Mouse (Mus musculus) lung, embryonic 16.5 days (tissue): Measurements from ENCODE around the gene Arnt2. TPM values are rescaled to one million over a fixed set of nuclear protein-coding genes. Genes with fewer than 3 reads are reported as not detected.

Experiments
- ATAC-seq: fragments of 200-750 bp; cut with Nextera tagmentation; 2 replicates; pipeline ENCODE4 v1.8.0; 2017; ENCODE audit warnings: low read depth, mild to moderate bottlenecking, moderate library complexity
- H3K27ac ChIP-seq: fragments of 300-500 bp; sonication (generic); 2 replicates; pipeline ENCODE4 v1.5.1; 2014; ENCODE audit warnings: mild to moderate bottlenecking, control low read depth, low read length
- H3K27me3 ChIP-seq: fragments of 300-500 bp; sonication (generic); 2 replicates; pipeline ENCODE4 v1.6.1; 2014; ENCODE audit warnings: low read depth, low read length, mixed read lengths; ENCODE audit not compliant: control insufficient read depth, insufficient read depth
- H3K36me3 ChIP-seq: fragments of 300-500 bp; sonication (generic); 2 replicates; pipeline ENCODE4 v1.6.1; 2014; ENCODE audit warnings: low read length; ENCODE audit not compliant: control insufficient read depth, insufficient read depth
- H3K4me1 ChIP-seq: fragments of 300-500 bp; sonication (generic); replicated peaks from 2 replicates; pipeline ENCODE4 v1.6.1; 2014; ENCODE audit warnings: low read length, mixed read lengths; ENCODE audit not compliant: control insufficient read depth, insufficient read depth
- H3K4me2 ChIP-seq: fragments of 300-500 bp; sonication (generic); 2 replicates; pipeline ENCODE4 v1.6.1; 2014; ENCODE audit warnings: low read depth, low read length, control low read depth
- H3K4me3 ChIP-seq: fragments of 300-500 bp; sonication (generic); 2 replicates; pipeline ENCODE4 v1.5.1; 2014; ENCODE audit warnings: mild to moderate bottlenecking, low read length, control low read depth
- H3K9ac ChIP-seq: fragments of 300-500 bp; sonication (generic); 2 replicates; pipeline ENCODE4 v1.6.1; 2014; ENCODE audit warnings: low read length, control low read depth
- H3K9me3 ChIP-seq: fragments of 300-500 bp; sonication (generic); 2 replicates; pipeline ENCODE4 v1.6.1; 2016; ENCODE audit warnings: low read length; ENCODE audit not compliant: control insufficient read depth
- WGBS: fragments of 180-500 bp; shearing (Covaris S2); extraction: QIAGEN DNeasy Blood & Tissue Kit; methylation state at CpG from one replicate; pipeline ENCODE4 v1.1.7; 2014; 5-methylcytosine and 5-hydroxymethylcytosine counted together
- polyA plus RNA-seq: library from polyadenylated mRNA; unstranded; fragments of >200 nt; fragmentation: Nextera tagmentation; extraction: Ambion mirVana; gene quantifications from 2 replicates; pipeline ENCODE4 v1.2.1, GENCODE M21; 2015

Gene Arnt2
- polyA plus RNA-seq, 1 experiment from 2014 or later: 7.3 TPM

GRCm38 (mm10) chr7:84254311-84254710, 155.7 kb downstream of the Arnt2 start:
- no peaks in the 10 kb centered on the region for H3K36me3 ChIP-seq
- H3K27me3 ChIP-seq: no peaks in the 10 kb centered on the region
- H3K27ac ChIP-seq: peak overlapping the region; percentile 36
- no peak overlapping the region for H3K9ac ChIP-seq
- WGBS: 35% methylated on average over 3 of the region's 3 CpGs
- no peaks in the 10 kb centered on the region for H3K9me3 ChIP-seq
- peaks cover 15% of the 10 kb centered on the region for H3K4me1 ChIP-seq
- ATAC-seq: peak; percentile 82
- H3K4me3 ChIP-seq: no peak overlapping the region
- no peak overlapping the region for H3K4me2 ChIP-seq

GRCm38 (mm10) chr7:84251667-84252066, 158.3 kb downstream of the Arnt2 start:
- no peak for ATAC-seq
- Histone ChIP-seq H3K4me1 (peaks cover 33% of the 10 kb centered on the region), H3K4me3 (no peak overlapping the region), H3K36me3 (no peaks in the 10 kb centered on the region), H3K27ac (no peak overlapping the region), H3K27me3 (no peaks in the 10 kb centered on the region), H3K9me3 (no peaks in the 10 kb centered on the region), H3K9ac (no peak overlapping the region), H3K4me2 (no peak overlapping the region)
- 87% methylated on average over 2 of the region's 2 CpGs for WGBS

- Histone ChIP-seq H3K4me1 (peaks cover 26% of the 10 kb centered on the region), H3K4me2 (no peak overlapping the region), H3K27me3 (no peaks in the 10 kb centered on the region), H3K9ac (no peak overlapping the region), H3K9me3 (no peaks in the 10 kb centered on the region), H3K4me3 (no peak overlapping the region), H3K27ac (no peak overlapping the region), H3K36me3 (no peaks in the 10 kb centered on the region)
- ATAC-seq: no peak
- WGBS: 98% methylated on average over 2 of the region's 2 CpGs
These were observed 159.2 kb downstream of the Arnt2 start for GRCm38 (mm10) chr7:84250736-84251135.

GRCm38 (mm10) chr7:84249951-84250350, 160.0 kb downstream of the Arnt2 start:
- Histone ChIP-seq H3K36me3 (no peaks in the 10 kb centered on the region), H3K27me3 (no peaks in the 10 kb centered on the region), H3K9ac (no peak overlapping the region), H3K4me2 (no peak overlapping the region), H3K4me1 (peaks cover 26% of the 10 kb centered on the region), H3K4me3 (no peak overlapping the region), H3K27ac (no peak overlapping the region), H3K9me3 (no peaks in the 10 kb centered on the region)
- ATAC-seq: no peak
- 79% methylated on average over 8 of the region's 8 CpGs for WGBS

- no peak for ATAC-seq
- Histone ChIP-seq H3K9ac (peak overlapping the region; percentile 25; the same call in 1 of the 2 replicates), H3K4me1 (peaks cover 25% of the 10 kb centered on the region), H3K4me2 (no peak overlapping the region), H3K9me3 (no peaks in the 10 kb centered on the region), H3K27ac (peak overlapping the region; percentile 86; the same call in 1 of the 2 replicates), H3K27me3 (no peaks in the 10 kb centered on the region), H3K36me3 (no peaks in the 10 kb centered on the region), H3K4me3 (no peak overlapping the region)
- WGBS: 49% methylated on average over 7 of the region's 7 CpGs
These were observed 160.6 kb downstream of the Arnt2 start for GRCm38 (mm10) chr7:84249381-84249780.

GRCm38 (mm10) chr7:84247960-84248665, 161.9 kb downstream of the Arnt2 start:
- Histone ChIP-seq H3K4me2 (no peak overlapping the region; the same call in 1 of the 2 replicates), H3K36me3 (no peaks in the 10 kb centered on the region), H3K9ac (no peak overlapping the region), H3K4me3 (no peak overlapping the region), H3K27ac (peak overlapping the region; percentile 86), H3K9me3 (no peaks in the 10 kb centered on the region), H3K4me1 (peaks cover 24% of the 10 kb centered on the region), H3K27me3 (no peaks in the 10 kb centered on the region)
- WGBS: 34% methylated on average over 3 of the region's 3 CpGs
- peak; percentile 92 for ATAC-seq

- Histone ChIP-seq H3K36me3 (no peaks in the 10 kb centered on the region), H3K27me3 (no peaks in the 10 kb centered on the region), H3K9ac (no peak overlapping the region), H3K27ac (no peak overlapping the region), H3K4me2 (no peak overlapping the region), H3K4me3 (no peak overlapping the region), H3K4me1 (peaks cover 24% of the 10 kb centered on the region), H3K9me3 (no peaks in the 10 kb centered on the region)
- no peak for ATAC-seq
- 82% methylated on average over 5 of the region's 5 CpGs for WGBS
These were observed 163.1 kb downstream of the Arnt2 start for GRCm38 (mm10) chr7:84246878-84247277.

GRCm38 (mm10) chr7:84246093-84246492, 163.9 kb downstream of the Arnt2 start:
- 68% methylated on average over 2 of the region's 2 CpGs for WGBS
- H3K27me3 ChIP-seq: no peaks in the 10 kb centered on the region
- no peak overlapping the region for H3K9ac ChIP-seq
- no peak overlapping the region for H3K4me2 ChIP-seq
- no peaks in the 10 kb centered on the region for H3K36me3 ChIP-seq
- H3K4me1 ChIP-seq: peaks cover 24% of the 10 kb centered on the region
- no peak for ATAC-seq
- no peak overlapping the region for H3K27ac ChIP-seq
- no peak overlapping the region for H3K4me3 ChIP-seq
- no peaks in the 10 kb centered on the region for H3K9me3 ChIP-seq

- Histone ChIP-seq H3K4me2 (no peak overlapping the region), H3K36me3 (no peaks in the 10 kb centered on the region), H3K27ac (peak overlapping the region; percentile 66), H3K9me3 (no peaks in the 10 kb centered on the region), H3K4me1 (peaks cover 8% of the 10 kb centered on the region), H3K9ac (no peak overlapping the region), H3K4me3 (no peak overlapping the region), H3K27me3 (no peaks in the 10 kb centered on the region)
- peak; percentile 72; the same call in 1 of the 2 replicates for ATAC-seq
- WGBS: 23% methylated on average over 3 of the region's 3 CpGs
These were observed 169.6 kb downstream of the Arnt2 start for GRCm38 (mm10) chr7:84240406-84240805.
